Mouse (Mus musculus) hindbrain, embryonic 16.5 days (tissue): ENCODE results near the gene Boll. TPM values are rescaled to one million over a fixed set of nuclear protein-coding genes. Genes with fewer than 3 reads are reported as not detected.

Experiments
- ATAC-seq: fragments of 200-750 bp; cut with Nextera tagmentation; 2 replicates; pipeline ENCODE4 v1.8.0; 2017; ENCODE audit warnings: moderate TSS enrichment, moderate library complexity
- H3K27ac ChIP-seq: fragments of 300-500 bp; sonication (generic); 2 replicates; pipeline ENCODE4 v1.5.1; 2014; ENCODE audit warnings: low read depth, mild to moderate bottlenecking, control low read depth, low read length, moderate library complexity
- H3K27me3 ChIP-seq: fragments of 300-500 bp; sonication (generic); replicated peaks from 2 replicates; pipeline ENCODE4 v1.6.1; 2014; ENCODE audit warnings: low read length; ENCODE audit not compliant: control insufficient read depth, insufficient read depth
- H3K36me3 ChIP-seq: fragments of 300-500 bp; sonication (generic); 2 replicates; pipeline ENCODE4 v1.6.1; 2014; ENCODE audit warnings: mild to moderate bottlenecking, low read length, moderate library complexity, mixed read lengths; ENCODE audit not compliant: control insufficient read depth, insufficient read depth
- H3K4me1 ChIP-seq: fragments of 300-500 bp; sonication (generic); 2 replicates; pipeline ENCODE4 v1.6.1; 2014; ENCODE audit warnings: low read depth, low read length; ENCODE audit not compliant: control insufficient read depth, insufficient read depth
- H3K4me2 ChIP-seq: fragments of 300-500 bp; sonication (generic); 2 replicates; pipeline ENCODE4 v1.6.1; 2014; ENCODE audit warnings: mild to moderate bottlenecking, low read length, control low read depth, moderate library complexity
- H3K4me3 ChIP-seq: fragments of 300-500 bp; sonication (generic); 2 replicates; pipeline ENCODE4 v1.5.1; 2014; ENCODE audit warnings: mild to moderate bottlenecking, low read length, control low read depth, moderate library complexity
- H3K9ac ChIP-seq: fragments of 300-500 bp; sonication (generic); 2 replicates; pipeline ENCODE4 v1.6.1; 2014; ENCODE audit warnings: low read depth, mild to moderate bottlenecking, control low read depth, low read length, moderate library complexity
- H3K9me3 ChIP-seq: fragments of 300-500 bp; sonication (generic); 2 replicates; pipeline ENCODE4 v1.6.1; 2014; ENCODE audit warnings: mild to moderate bottlenecking, low read length, moderate library complexity; ENCODE audit not compliant: control insufficient read depth
- WGBS: fragments of 180-500 bp; shearing (Covaris S2); extraction: QIAGEN DNeasy Blood & Tissue Kit; methylation state at CpG from one replicate; pipeline ENCODE4 v1.1.7; 2014; 5-methylcytosine and 5-hydroxymethylcytosine counted together
- polyA plus RNA-seq: library from polyadenylated mRNA; unstranded; fragments of >200 nt; fragmentation: Nextera tagmentation; extraction: Ambion mirVana; gene quantifications from 2 replicates; pipeline ENCODE4 v1.2.1, GENCODE M21; 2015

Boll gene
- polyA plus RNA-seq, 1 experiment from 2014 or later: not detected

DNA sequence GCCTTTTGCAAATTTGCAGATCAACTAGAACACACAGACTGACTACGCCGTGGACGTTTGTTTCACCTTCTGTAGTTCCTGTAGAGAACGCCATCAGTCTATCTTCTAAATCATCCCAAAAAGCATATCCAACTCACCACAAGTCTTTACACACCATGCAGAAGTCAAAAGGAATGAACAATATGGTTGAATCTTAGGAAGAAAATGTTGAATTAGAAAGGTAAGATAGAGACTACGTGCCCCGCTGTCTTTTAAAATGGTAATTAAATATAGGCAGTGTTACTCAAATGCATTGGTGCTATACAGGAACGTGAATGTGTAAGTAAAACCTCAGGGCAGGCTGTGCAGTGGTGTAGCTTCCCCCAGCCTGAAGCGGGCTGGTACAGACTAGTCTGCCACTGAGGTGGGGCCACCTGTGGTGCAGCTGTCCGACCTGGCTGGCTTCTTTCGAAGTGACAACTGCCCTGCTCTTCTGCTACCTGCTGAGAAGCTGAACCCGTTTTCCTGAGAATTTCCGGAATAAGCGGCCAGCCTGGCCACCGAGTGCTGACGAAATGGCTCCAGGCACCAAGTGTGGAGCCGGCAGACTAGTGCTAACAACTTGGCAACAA, 128.3 kb downstream of the Boll start:
- H3K9me3 ChIP-seq: no peaks in the 10 kb centered on the region
- 57% methylated on average over 16 of the region's 16 CpGs for WGBS
- peaks cover 16% of the 10 kb centered on the region for H3K4me1 ChIP-seq
- no peak overlapping the region for H3K9ac ChIP-seq
- no peak overlapping the region for H3K4me3 ChIP-seq
- ATAC-seq: no peak
- H3K36me3 ChIP-seq: no peaks in the 10 kb centered on the region
- H3K27ac ChIP-seq: no peak overlapping the region
- no peak overlapping the region for H3K4me2 ChIP-seq
- no peaks in the 10 kb centered on the region for H3K27me3 ChIP-seq

DNA sequence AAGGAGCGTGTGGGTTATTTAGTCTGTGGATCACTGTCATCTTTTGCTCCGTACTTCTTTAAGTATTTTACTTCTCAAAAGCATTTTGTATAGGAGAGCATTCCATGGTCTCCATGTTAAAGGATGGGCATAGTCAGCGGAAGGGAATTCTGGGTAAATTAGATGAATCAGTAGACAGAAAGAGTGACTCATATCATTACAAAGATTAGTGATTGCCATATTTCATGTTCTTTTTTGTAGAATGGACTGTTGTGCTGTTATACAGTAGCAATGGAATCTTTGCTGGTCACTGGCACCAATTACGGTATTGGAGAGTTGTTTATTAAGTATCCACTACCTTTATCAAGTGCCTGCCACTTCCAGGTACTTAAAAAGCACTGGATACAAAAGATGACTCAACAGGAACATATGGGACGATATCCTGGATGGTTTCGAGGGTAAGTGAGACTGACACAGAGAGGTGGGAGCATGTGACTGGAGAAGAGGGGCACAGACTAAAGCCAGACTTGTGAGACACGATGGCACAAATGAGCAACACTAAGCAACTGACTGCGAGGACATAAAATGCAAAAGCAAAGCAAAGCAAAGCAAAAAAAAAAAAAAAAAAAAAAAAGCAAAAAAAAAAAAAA, 134.9 kb downstream of the Boll start:
- H3K4me3 ChIP-seq: no peak overlapping the region
- H3K4me1 ChIP-seq: peaks cover 3% of the 10 kb centered on the region
- ATAC-seq: no peak
- H3K4me2 ChIP-seq: no peak overlapping the region
- H3K9ac ChIP-seq: no peak overlapping the region
- H3K9me3 ChIP-seq: no peaks in the 10 kb centered on the region
- H3K27me3 ChIP-seq: no peaks in the 10 kb centered on the region
- WGBS: 92% methylated on average over 8 of the region's 8 CpGs
- no peaks in the 10 kb centered on the region for H3K36me3 ChIP-seq
- no peak overlapping the region for H3K27ac ChIP-seq

DNA sequence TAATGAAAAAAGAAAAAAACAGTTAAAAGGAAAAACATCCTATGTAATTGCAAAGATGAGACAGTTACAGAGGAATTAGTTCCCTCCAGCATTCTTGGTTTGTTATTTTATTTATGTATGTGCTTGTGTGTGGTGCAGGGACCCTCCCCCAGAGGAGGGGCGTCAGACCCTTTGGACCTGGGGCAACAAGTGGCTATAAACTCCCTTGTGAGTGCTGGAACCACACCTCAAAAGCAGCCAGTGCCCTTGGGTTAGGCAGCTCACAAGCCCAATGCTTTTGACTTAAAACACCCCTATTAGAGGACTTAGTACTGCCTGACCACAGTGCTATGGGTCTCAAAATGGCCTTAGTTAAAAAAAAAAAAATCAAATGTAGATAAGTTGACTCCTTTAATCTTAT, 135.9 kb downstream of the Boll start:
- H3K9ac ChIP-seq: no peak overlapping the region
- H3K4me2 ChIP-seq: peak overlapping the region; percentile 28; the same call in 1 of the 2 replicates
- H3K36me3 ChIP-seq: no peaks in the 10 kb centered on the region
- peaks cover 3% of the 10 kb centered on the region for H3K4me1 ChIP-seq
- H3K27me3 ChIP-seq: no peaks in the 10 kb centered on the region
- no peaks in the 10 kb centered on the region for H3K9me3 ChIP-seq
- H3K4me3 ChIP-seq: no peak overlapping the region
- no peak for ATAC-seq
- no peak overlapping the region for H3K27ac ChIP-seq
- WGBS: 26% methylated on average over 1 of the region's 1 CpGs

DNA sequence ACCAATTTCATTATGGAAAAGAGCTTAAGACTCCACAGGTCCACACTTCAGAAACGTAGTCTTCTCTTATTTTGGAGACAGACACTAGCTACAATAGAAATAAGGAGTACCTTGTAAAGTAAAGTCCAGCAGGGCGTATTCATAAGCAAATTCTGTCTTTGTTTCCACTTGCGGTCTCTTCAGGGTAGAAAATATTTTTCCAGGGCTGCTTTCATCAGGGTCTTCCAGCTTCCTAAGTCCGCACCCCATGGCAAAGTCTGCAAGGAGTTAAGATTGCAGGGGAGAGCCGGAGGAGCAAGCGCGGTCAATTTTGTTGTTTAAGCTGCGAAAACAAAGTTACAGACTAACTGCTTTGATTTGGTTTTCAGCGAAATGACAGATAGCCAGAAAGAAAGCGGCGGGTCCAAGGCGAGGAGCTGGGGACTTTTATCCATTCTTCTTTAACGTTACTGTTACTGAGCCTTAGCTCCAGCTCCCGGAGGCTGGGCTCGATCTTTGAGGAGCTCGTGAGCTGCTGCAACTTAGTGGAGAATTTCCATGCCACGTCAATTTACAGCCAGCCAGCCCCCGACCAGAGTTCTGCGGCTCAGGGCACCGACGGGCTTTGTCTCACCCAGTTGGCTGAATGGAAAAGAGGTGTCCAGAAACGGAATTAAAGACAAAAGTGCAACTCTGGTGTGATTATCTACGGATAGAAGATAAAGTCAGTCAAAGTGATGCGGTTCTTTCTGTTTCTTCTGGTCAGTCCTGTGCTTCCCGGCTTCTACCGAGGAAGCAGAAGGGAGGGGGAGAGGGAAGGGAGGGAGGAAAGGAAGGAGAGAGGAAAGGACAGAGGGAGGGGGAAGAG, 137.0 kb downstream of the Boll start, which contains the start of gene Rftn2:
Gene Rftn2 (minus strand): TSS at position 772 of the 847 bp plus-strand sequence.
- WGBS: 2% methylated on average over 26 of the region's 26 CpGs

DNA sequence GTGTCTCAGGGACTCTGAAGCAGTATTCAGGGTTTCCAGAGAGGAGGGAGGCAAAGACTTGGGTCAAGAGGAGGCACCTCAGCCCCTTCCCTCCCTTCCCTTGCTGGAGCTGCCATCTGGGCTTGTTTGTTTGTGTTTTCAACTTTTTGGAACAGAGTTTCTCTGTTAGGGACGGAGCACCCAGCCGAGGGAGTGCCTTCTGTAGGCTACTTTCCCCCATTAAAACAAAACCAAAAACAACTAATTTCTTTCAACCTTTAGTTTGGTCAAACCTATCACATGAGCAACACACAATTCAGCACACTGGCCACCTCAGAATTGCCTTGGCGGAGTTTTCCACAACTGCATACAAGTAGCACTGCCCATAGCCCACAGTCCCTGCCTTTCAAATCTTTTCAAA, 137.9 kb downstream of the Boll start:
- Histone ChIP-seq H3K4me2 (peak overlapping the region; percentile 48), H3K36me3 (no peaks in the 10 kb centered on the region), H3K27me3 (no peaks in the 10 kb centered on the region), H3K4me3 (peak overlapping the region; percentile 27), H3K4me1 (peaks cover 6% of the 10 kb centered on the region), H3K9me3 (no peaks in the 10 kb centered on the region), H3K9ac (peak overlapping the region; percentile 45), H3K27ac (peak overlapping the region; percentile 61)
- WGBS: 28% methylated on average over 3 of the region's 3 CpGs
- ATAC-seq: peak; percentile 72

More for the DNA sequence above, 137.0 kb downstream of the Boll start, which contains the start of gene Rftn2:
- no peaks in the 10 kb centered on the region for H3K27me3 ChIP-seq
- no peaks in the 10 kb centered on the region for H3K9me3 ChIP-seq
- peak within 1 kb of the TSS; percentile 61 for H3K27ac ChIP-seq
- H3K9ac ChIP-seq: peak within 1 kb of the TSS; percentile 52
- ATAC-seq: peak; percentile 55; the same call in 1 of the 2 replicates
- peak within 1 kb of the TSS; percentile 47 for H3K4me3 ChIP-seq
- peak within 1 kb of the TSS; percentile 68 for H3K4me2 ChIP-seq
- H3K4me1 ChIP-seq: peaks cover 6% of the 10 kb centered on the region
- no peaks in the 10 kb centered on the region for H3K36me3 ChIP-seq

DNA sequence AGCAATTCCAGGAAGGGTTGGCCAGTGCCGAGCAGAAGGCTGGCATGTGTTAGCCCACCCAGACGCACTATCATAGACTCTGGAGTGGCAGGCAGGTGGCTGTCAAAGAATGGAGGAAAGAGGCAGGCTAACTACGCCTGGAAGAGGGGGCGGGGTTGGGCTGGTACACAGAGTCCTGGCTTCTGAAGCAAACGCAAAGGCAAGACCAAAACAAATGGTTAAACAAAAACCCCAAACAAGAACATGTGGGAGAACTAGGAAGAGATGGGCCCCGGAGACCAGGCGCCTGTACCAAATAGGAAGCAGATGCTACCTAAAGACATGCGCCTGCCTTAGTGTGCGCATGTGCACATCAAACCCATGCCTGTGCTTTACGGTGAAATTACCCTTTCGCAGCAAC, 139.2 kb downstream of the Boll start:
- peak; percentile 73 for ATAC-seq
- no peak overlapping the region; the same call in 1 of the 2 replicates for H3K9ac ChIP-seq
- H3K9me3 ChIP-seq: no peaks in the 10 kb centered on the region
- peaks cover 6% of the 10 kb centered on the region for H3K4me1 ChIP-seq
- peak overlapping the region; percentile 27; the same call in 1 of the 2 replicates for H3K4me3 ChIP-seq
- 51% methylated on average over 11 of the region's 11 CpGs for WGBS
- H3K27ac ChIP-seq: peak overlapping the region; percentile 3; the same call in 1 of the 2 replicates
- peak overlapping the region; percentile 48 for H3K4me2 ChIP-seq
- no peaks in the 10 kb centered on the region for H3K36me3 ChIP-seq
- no peaks in the 10 kb centered on the region for H3K27me3 ChIP-seq

DNA sequence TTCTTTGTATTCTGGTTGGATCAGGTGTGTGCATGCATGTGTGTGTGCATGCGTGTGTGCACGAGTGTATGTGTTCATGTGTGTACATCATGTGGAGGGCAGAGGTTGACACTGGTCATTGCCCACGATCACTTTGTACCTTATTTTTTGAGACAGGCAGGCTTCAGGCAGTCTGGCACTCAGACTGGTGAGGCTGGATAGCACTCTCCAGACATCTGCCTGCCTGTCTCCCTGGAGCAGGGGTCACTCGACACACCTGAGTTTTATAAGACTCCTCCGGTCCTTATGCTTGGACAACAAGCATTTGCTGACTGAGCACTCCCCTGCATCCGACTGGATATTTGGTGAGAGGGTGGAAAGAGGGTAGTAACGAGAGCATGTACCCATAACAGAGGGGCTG, 140.2 kb downstream of the Boll start:
- Histone ChIP-seq H3K9ac (no peak overlapping the region), H3K27me3 (no peaks in the 10 kb centered on the region), H3K36me3 (no peaks in the 10 kb centered on the region), H3K9me3 (no peaks in the 10 kb centered on the region), H3K4me1 (peaks cover 6% of the 10 kb centered on the region), H3K27ac (no peak overlapping the region), H3K4me3 (no peak overlapping the region), H3K4me2 (no peak overlapping the region)
- ATAC-seq: no peak
- WGBS: 88% methylated on average over 7 of the region's 7 CpGs

DNA sequence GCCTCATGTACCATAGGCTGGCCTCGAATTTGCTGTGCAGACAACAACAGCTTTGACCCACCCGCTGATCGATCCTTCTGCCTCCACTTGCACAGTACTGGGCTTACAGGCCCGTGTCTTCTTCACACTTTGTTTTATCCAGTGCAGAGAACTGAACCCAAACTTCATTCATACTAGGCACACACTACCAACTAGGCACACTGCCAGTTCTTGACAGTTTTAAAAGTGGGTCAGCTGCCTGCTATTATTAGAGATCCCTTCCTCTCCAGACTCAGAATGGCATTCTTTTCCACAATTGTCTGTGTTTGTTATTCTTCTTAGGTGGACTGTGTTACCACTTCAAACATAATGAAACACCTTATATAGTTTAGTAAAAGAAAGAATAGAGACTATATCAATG, 141.9 kb downstream of the Boll start:
- Histone ChIP-seq H3K27ac (0 out of 2 replicates have a peak overlapping the region, but pooled peaks have one; percentile 18), H3K27me3 (no peaks in the 10 kb centered on the region), H3K4me2 (no peak overlapping the region), H3K4me1 (peaks cover 6% of the 10 kb centered on the region), H3K9ac (no peak overlapping the region), H3K4me3 (no peak overlapping the region), H3K36me3 (no peaks in the 10 kb centered on the region), H3K9me3 (no peaks in the 10 kb centered on the region)
- 61% methylated on average over 4 of the region's 4 CpGs for WGBS
- peak; percentile 38; the same call in 1 of the 2 replicates for ATAC-seq

DNA sequence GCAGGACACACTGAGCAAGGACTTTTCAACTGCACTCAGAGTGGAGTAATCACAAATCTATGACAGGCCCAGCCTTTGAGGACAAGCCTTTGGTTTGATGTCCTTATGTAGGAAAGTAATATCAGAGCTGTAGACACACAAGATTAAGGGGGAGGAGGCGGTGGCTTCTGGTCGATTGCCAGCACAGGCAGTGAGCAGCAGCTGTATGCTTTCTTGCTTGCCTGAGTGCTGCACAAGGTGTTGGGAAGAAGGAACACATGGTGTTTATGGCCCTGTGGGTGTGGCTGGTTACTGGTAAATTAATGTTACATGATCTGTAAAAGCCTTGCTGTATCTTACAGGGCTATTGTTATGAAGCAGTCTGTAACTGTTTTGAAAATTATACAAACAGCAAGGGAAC, 146.1 kb downstream of the Boll start:
- Histone ChIP-seq H3K27ac (no peak overlapping the region), H3K4me2 (no peak overlapping the region), H3K9me3 (no peaks in the 10 kb centered on the region), H3K27me3 (no peaks in the 10 kb centered on the region), H3K4me1 (peaks cover 3% of the 10 kb centered on the region; the same call in 1 of the 2 replicates), H3K9ac (no peak overlapping the region), H3K36me3 (no peaks in the 10 kb centered on the region), H3K4me3 (no peak overlapping the region)
- 65% methylated on average over 2 of the region's 2 CpGs for WGBS
- no peak for ATAC-seq
